Mouse (Mus musculus) kidney, postnatal 10 days (tissue): ENCODE data around the gene Prrx2.

Experiments
- DNase-seq: peaks from one replicate; pipeline ENCODE4 v3.0.0; 2021; ENCODE audit warnings: mixed read lengths

Prrx2 gene

DNA sequence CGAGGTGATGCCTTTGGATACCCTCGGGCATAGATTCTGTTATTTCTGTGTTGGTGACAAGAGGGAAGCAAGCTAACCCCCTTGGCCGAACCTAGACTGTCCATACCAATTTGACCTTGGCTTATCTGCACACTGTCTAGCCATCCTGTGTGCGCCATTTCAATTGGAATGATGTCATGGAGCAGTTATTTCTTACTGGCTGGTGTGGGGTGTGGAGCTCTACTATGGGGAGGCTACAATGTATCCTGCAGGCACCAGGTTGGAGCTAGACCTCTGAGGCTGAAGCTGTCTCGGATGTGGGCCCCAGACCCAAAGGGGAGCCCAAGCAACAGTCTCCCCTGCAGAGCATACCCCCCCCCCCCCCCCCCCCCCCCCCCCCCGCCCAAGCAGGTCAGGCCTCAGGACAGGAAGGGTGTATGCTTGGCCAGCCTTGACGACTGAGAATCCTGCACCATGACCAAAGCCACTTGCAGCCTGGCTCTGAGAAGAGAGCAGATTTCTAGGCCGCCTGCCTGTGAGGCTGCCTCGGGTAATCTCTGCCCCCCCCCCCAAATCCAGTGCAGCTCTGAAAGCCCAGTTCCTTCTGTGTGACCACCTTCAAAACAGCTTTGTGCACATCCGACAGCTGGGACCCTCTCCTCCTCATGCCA lies at the start of gene Prrx2:
Prrx2 (plus strand) TSS at position 600 of the 650 bp plus-strand sequence.
- no peak for DNase-seq

DNA sequence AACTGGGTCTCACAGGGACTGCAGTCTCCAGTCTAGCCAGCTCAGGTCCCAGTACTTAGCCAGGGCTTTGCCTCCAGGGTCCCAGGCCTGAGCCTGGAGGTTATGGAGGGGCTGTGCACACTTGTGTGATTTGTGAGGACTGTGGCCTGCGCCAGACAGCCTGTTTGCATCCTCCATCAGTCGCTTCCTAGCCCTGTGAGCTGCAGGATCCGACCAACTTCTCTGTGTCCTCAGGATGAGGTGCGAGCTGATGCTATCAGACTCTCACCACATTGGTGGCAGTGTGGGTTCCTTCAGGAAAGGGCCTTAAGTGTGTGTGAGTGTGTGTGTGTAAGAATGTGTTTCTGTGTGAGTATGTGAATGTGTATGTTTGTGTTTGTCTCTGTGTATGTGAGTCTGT lies 47.3 kb upstream of the Prrx2 start:
- DNase-seq: no peak

- no peak for DNase-seq
Measured at GRCm38 (mm10) chr2:30792061-30792460, 42.7 kb upstream of the Prrx2 start.

DNA sequence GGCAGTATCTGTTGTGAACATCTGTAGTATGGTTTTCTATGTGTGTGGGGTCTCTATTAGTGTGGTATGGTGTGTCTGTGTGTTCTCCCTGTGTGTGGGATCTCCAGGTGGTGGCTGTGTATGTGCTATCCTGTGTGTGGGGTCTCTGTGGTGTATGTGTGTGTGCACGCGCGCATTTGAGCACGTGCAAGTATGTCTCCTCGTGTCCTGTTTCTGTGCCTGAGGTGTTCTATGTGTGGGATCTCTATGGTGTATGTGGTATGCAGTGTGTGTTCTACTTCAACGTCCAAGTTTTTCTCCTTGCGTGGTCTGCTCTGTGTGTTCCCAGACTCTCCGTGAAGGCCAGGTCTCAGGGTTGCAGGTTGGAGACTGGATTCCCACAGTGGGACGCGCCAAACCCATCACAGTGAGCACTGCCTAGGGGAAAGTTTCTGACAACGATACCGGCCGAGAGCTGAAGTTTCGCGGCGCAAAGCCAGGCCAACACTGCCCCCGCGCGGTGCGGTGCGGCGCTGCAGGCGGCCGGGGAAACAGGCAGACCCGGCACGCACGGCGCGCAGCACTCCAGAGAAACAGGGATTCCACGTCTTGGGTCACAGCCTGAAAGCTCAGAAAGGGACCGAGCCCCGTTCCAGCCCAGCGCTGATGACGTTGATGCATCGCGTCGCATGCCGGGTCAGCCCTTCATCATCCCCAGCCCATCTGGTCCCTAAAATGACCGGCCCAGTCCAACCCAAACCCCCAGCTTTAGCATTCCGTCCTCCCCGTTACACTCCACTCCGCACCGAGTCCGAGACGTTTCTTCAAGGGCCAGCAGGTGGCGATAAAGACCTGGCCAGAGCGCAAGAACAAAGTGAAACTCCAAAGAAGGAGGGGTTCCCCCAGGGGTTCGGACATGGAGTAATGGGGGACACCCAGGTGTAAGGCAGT lies 40.3 kb upstream of the Prrx2 start:
- DNase-seq: peak; percentile 97

DNA sequence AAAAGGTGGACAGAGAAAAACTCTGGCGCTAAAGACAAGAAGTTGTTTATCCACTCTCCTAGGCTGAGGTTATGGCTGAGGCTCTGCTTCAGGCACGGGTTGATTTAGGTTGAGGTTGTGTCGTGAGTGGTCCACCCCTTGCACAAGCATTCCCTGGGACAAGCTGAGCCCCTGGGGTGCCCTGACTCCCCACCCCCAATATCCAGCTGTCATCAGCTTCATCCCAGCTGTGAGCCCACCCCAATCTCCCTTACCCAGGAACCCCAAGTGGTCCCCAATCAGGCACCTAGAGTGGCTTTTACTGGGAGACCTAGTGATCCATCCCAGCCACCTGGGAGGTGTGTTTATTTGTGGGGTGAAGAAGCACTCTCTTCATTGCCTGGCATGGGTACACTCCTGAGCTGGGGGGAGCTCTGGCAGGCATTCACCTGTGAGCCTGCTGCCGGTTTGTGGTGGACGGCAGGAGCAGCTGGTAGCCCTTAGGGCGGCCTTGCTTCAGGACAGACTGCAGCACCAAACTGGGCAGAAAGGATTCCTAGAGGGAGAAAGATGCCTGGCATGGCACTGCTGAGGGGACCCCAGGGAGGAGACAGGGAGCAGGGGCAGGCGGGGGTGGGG lies 39.4 kb upstream of the Prrx2 start:
- no peak for DNase-seq

DNA sequence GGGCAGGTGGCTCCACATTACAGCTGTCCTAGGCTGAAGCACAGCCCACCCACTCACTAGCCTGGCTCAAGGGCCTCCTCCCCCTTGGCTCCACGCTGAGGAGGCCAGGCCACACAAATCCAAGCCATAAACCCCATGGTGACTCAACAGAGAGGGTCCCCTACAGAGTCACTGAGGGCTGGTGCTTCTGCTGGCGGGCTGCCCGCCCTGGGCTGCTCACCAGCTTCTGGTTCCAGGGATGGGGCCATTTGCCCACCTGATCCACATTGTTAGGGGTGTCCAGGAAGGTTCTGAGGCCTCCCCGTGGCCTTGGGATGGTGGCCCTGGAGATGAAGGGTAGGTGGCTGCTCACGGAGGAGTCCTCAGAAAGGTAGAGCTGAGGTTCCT lies 38.9 kb upstream of the Prrx2 start:
- no peak for DNase-seq

DNA sequence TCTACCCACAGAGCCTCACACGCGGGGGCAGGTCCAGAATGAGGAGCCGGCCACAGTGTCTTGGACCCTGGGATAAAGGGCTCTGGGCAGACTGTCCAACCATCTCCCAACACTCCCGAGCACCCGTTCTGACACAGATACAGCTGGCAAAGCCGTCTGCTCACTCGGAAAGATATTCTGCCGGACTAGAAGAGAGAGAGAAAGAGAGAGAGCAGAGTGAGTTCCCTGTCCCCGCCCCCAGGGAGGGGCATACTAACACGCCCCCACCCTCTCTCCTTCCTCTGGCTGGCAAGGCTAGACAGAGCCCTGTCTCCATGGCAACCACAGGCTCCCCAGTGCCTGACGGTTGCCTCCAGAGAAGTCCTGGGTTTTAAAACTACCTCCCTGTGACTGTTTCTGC lies 38.4 kb upstream of the Prrx2 start:
- DNase-seq: peak; percentile 88

- DNase-seq: no peak
Measured at GRCm38 (mm10) chr2:30799456-30799855, 35.3 kb upstream of the Prrx2 start.

DNA sequence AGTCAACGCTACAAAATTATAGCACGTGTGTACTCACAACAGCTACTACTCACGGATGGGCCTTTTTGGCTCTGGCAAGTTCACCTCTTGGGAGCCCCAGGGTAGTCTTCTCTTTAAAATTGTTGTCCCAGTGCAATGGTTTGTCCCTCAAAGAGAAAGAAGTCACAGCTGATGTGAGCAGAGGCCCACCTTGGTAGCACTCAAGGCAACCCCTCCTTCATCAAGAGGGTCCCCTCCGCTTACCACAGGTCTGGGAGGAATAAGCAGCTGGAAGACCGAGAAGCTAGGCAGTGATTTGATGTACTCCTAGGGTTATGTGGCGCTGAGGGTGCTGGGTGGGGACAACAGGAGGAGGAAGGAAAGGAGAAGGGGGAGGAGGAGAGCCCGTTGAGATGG lies 34.1 kb upstream of the Prrx2 start:
- DNase-seq: no peak

- peak; percentile 64 for DNase-seq
Measured at GRCm38 (mm10) chr2:30801067-30801852, 33.5 kb upstream of the Prrx2 start.

DNA sequence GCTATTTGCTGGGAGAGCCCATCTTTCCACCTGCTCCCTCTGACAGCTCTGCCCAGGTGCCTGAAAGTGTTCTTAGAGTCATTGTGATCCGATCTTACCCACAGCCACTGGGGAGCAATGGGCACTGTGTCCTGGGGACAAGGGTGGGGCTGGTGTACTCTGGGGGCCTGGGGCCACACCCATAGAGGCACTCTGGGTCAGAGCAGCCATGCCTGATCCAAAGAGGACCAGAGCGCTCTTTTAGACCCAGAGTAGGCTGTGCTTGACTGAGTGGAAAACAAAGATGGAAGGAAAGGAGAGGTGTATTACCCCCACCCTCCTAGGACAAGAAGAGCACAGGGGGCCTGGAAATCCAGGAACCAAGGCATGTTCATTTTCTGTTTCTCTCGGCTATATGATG lies 31.2 kb upstream of the Prrx2 start, which contains the start of gene 1700001O22Rik:
1700001O22Rik (minus strand) TSS at position 58 of the 400 bp plus-strand sequence.
- DNase-seq: no peak

DNA sequence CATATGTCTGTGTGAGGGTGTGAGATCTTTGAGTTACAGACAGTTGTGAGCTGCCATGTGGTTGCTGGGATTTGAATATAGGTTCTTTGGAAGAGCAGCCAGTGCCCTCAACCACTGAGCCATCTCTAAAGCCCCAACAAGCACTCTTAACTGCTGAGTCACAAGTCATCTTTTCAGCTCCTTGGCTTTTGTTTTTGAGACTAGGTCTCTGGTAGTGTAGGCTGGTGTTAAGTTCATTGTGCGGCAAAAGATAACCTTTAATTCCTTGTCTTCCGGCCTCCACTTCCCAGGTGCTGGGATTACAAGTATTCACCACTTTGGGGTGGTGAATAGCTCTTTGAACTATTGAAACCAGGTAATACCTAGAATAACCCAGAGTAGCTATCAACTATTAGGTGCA lies 28.8 kb upstream of the Prrx2 start:
- no peak for DNase-seq

DNA sequence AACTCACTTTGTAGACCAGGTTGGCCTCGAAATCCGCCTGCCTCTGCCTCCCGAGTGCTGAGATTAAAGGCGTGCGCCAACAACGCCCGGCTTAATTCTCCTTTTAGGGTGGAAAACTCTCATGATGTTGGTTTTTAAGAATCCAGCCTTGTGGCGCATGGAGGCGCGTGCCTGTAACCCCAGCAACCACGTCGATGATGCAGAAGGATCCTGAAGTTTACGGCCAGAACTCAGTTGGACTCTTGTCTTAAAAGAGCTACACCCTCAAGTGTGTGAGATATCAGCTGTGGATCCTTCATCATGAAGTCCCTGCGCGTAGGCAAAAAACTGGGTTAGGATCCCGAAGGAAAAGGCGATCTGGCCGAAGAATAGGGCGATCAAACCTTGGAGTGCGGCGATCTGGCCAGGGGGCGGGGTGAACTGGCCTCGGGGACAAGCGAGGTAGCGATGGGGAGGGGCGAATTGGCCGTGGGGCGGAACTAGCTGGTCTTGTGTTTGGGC lies 27.6 kb upstream of the Prrx2 start:
- no peak for DNase-seq

- DNase-seq: peak; percentile 100
Measured at GRCm38 (mm10) chr2:30807648-30808295, 27.0 kb upstream of the Prrx2 start, which contains the start of gene Ntmt1. TSS of gene Ntmt1 (plus strand) at chr2:30807826.

GRCm38 (mm10) chr2:30808296-30808655 lies 26.5 kb upstream of the Prrx2 start:
- DNase-seq: no peak

DNA sequence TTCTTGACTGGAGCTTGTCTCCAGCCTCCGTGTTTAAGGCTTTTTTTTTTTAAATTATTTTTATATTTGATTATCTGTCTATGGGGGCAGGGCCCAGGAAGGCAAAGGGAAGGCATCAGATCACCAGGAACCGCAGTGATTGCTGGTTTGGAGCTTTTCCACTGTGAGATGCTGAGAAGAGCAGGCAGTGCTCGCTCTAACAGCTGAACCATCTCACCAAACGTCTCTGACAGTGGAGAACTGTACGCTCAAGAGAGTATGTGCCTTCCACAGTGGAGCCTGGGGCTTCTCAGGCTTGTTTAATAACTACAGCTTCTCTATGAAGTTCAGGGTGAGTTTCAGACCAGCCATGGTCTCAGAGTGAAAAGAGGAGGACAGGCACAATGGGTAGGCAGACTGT lies 25.3 kb upstream of the Prrx2 start:
- DNase-seq: peak; percentile 46

DNA sequence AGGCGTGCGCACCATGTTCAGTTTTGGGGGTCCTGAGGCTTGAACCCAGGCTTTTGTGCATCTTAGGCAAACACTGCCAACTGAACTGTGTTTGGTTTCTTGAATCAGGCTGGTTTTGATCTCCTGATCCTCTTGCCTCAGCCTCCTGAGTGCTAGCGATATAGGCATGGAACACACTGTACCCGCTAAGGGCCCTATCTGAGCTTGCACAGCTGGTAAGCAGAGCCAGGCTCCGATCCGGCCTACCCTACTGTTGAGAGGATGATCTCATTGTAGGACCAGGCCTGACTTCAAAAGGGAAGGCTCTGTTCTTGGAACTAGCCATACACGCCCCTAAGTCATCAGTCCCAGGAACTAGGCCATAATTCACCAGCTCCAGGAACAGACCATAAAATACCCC lies 24.2 kb upstream of the Prrx2 start:
- no peak for DNase-seq

GRCm38 (mm10) chr2:30816383-30816782 lies 18.4 kb upstream of the Prrx2 start:
- DNase-seq: no peak

DNA sequence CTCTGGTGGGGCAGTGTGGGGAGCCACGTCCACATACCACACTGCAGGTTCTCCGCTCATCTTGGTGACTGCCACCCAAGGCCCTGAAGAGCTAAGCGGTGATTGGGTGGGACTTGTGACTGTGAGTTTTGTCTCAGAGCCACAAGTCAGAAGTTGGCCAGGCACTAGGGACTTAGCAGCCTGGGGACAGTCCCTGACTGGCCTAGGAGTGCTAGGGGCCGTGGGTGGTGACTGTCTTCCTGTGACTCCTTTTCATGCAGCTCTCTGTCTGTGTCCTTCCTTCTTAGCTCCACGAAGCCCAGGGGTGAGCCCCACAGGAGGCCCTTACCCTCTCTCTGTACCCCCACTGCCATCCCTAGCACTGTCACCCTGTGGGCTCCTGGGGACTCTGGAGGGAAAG lies 14.9 kb upstream of the Prrx2 start:
- no peak for DNase-seq

DNA sequence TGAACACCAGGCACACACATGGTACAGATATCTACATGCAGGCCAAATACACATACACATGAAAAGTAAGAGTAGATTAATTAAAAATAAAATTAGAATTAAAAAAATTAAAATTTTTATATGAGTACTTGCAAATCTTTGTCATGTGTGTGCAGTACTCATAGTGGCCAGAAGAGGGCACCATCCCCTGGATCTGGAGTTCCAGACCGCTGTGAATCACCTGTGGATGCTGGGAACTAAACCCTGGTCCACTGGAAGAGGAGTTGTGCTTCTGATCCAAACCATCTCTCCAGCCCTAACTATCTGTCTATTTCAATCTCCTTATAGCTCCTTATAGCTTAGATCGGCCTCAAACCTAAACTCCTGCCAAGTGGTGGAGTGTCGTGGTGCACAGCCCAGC lies 13.7 kb upstream of the Prrx2 start:
- DNase-seq: no peak

DNA sequence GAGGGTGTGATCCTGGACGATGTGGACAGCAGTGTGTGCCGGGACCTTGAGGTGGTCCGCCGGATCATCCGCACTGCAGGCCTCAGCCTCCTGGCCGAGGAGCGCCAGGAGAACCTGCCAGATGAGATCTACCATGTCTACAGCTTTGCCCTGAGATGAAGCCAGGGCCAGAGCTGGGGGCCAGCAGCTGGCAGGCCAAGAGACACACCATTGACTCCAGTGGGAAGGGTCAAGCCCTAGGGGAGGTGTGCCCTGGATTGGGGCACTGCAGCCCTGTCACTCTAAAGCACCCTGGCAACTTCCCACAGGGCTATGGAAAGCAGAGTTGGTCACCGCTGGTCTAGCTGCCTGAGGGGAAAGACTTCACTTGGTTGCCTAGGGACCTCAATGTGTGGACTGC lies 12.3 kb upstream of the Prrx2 start:
- no peak for DNase-seq
